Mouse (Mus musculus) monocyte, adult 5-6 weeks (primary cell): ENCODE measurements around the gene Cela2a. TPM values are rescaled to one million over a fixed set of nuclear protein-coding genes. Genes with fewer than 3 reads are reported as not detected.
"Not testable (repeated sequence)": the region's sequence is repeated elsewhere in the genome, so short reads cannot be mapped to it uniquely, and the experiment has no call there.

ENCODE experiments used
- ATAC-seq: fragments of 153-309, 156-312 bp; replicated peaks from 2 replicates; pipeline ENCODE4 v1.8.0; 2017; ENCODE audit warnings: mild to moderate bottlenecking; ENCODE audit not compliant: low TSS enrichment, insufficient number of reproducible peaks, severe bottlenecking, poor library complexity, low FRiP score
- total RNA-seq: library from RNA; stranded (forward); fragments of 200-1000, 200-491, 200-594 nt; gene quantifications from 3 replicates; pipeline ENCODE4 v1.2.3, GENCODE M21; 2017

Cela2a gene
- total RNA-seq, 1 experiment from 2014 or later: not detected

GRCm38 (mm10) chr4:141787046-141787445 is 38.9 kb downstream of the Cela2a start:
- no peak for ATAC-seq

- ATAC-seq: no peak
Observed at GRCm38 (mm10) chr4:141786141-141786540, 39.8 kb downstream of the Cela2a start.

- ATAC-seq: no peak
Observed at GRCm38 (mm10) chr4:141784835-141785234, 41.1 kb downstream of the Cela2a start.

- no peak for ATAC-seq
Observed at GRCm38 (mm10) chr4:141781201-141781985, 44.6 kb downstream of the Cela2a start.

GRCm38 (mm10) chr4:141779828-141780227 is 46.1 kb downstream of the Cela2a start:
- no peak for ATAC-seq

- ATAC-seq: not testable (repeated sequence)
Observed at GRCm38 (mm10) chr4:141773019-141773418, 52.9 kb downstream of the Cela2a start.

GRCm38 (mm10) chr4:141771823-141772222 is 54.1 kb downstream of the Cela2a start:
- no peak for ATAC-seq

GRCm38 (mm10) chr4:141769501-141770160 is 56.3 kb downstream of the Cela2a start:
- ATAC-seq: no peak

- ATAC-seq: no peak
Observed at GRCm38 (mm10) chr4:141767353-141768036, 58.5 kb downstream of the Cela2a start.

- no peak for ATAC-seq
Observed at GRCm38 (mm10) chr4:141766668-141767352, 59.1 kb downstream of the Cela2a start.

- peak; percentile 73 for ATAC-seq
Observed at GRCm38 (mm10) chr4:141766316-141766667, 59.7 kb downstream of the Cela2a start.

- no peak for ATAC-seq
Observed at GRCm38 (mm10) chr4:141765008-141765407, 61.0 kb downstream of the Cela2a start.

Other genes starting within 250 kb of the Cela2a start
- not detected in 3 replicates for gene Fblim1, start 220.1 kb downstream of the Cela2a start, total RNA-seq
- not detected in 3 replicates for gene Tmem82, start 207.5 kb downstream of the Cela2a start, total RNA-seq
- not detected in 3 replicates for gene Slc25a34, start 202.3 kb downstream of the Cela2a start, total RNA-seq
- gene Plekhm2, start 161.3 kb downstream of the Cela2a start, total RNA-seq: 14.4 to 16.5 TPM (median 15.7 TPM) in 3 replicates
- gene Rsc1a1, start 140.6 kb downstream of the Cela2a start, total RNA-seq: 7.4 TPM in 1 of 3 replicates, not detected in the others
- gene Ddi2, start 102.7 kb downstream of the Cela2a start, total RNA-seq: 31.1 to 45.0 TPM (median 34.8 TPM) in 3 replicates
- not detected in 3 replicates for gene Agmat, start 79.5 kb downstream of the Cela2a start, total RNA-seq
- 5.1 to 7.6 TPM (median 6.4 TPM) in 3 replicates for gene Dnajc16, start 35.2 kb downstream of the Cela2a start, total RNA-seq
- 23.4 to 41.6 TPM (median 39.5 TPM) in 3 replicates for gene Casp9, start 32.5 kb downstream of the Cela2a start, total RNA-seq
- gene Ctrc, start 20.2 kb upstream of the Cela2a start, total RNA-seq: not detected in 3 replicates
- gene Efhd2, start 48.8 kb upstream of the Cela2a start, total RNA-seq: 190 to 273 TPM (median 198 TPM) in 3 replicates
- gene Fhad1, start 188.9 kb upstream of the Cela2a start, total RNA-seq: 0.32 to 4.4 TPM (median 0.38 TPM) in 3 replicates